20 mouse cellular contexts compared by ENCODE assay signal in the genomic region with DNA sequence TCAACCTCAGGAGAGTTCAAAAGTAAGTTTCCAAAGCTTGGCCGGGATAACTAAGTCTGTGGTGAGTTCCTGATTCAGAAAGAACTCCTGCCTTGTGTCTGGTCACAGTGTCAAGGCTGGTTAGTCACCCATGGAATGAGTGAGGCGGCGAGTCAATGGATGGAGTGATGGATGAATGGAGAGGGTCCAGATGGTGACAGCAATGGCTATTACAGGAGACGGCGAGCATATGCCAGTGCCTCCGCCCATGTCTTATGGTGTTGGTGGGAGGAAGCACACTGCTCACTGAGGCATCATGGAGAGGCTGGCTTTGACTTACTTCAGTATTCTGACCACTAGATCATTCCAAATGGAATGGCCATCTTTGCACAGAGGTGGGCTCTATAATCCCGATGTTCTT.
DNase-seq lines count a peak whose midpoint lies in the region; ATAC-seq and TF ChIP-seq lines count a peak whose summit lies in the region.
"Had no signal": no experiment of that assay in that cellular context is flagged by ENCODE, and none has a peak within 500 bp of the region (broad histone marks: within the 10 kb centered on the region; RNA-seq: fewer than 3 reads in every experiment).

No protein-coding gene starts in this region.

- 49% methylated on average over 7 of the region's 7 CpGs for WGBS in hindbrain, postnatal 0 days
- 58% methylated on average over 7 of the region's 7 CpGs for WGBS in hindbrain, embryonic 13.5 days

- H3K9me3 ChIP-seq in hindbrain, postnatal 0 days (ENCODE audit: low read length) = no peaks in the 10 kb centered on the region
- no peaks in the 10 kb centered on the region for H3K9me3 ChIP-seq in hindbrain, embryonic 13.5 days
- H3K9me3 ChIP-seq in megakaryocyte, embryonic 14.5 days = peaks cover 35% of the 10 kb centered on the region
- H3K9me3 ChIP-seq: forebrain, embryonic 10.5 days; forebrain, embryonic 13.5 days had no signal

- H3K4me2 ChIP-seq in hindbrain, postnatal 0 days (ENCODE audit: low read depth, low read length) = no peak overlapping the region
- no peak overlapping the region for H3K4me2 ChIP-seq in hindbrain, embryonic 13.5 days
- H3K4me2 ChIP-seq: forebrain, embryonic 13.5 days; heart, embryonic 11.5 days had no signal

- TF ChIP-seq CTCF in hindbrain, postnatal 0 days (IDR thresholded peaks at IDR 0.05; ENCODE audit: low read depth) = no peak

- H3K27me3 ChIP-seq in hindbrain, postnatal 0 days (ENCODE audit: insufficient read depth, low read length) = no peaks in the 10 kb centered on the region
- no peaks in the 10 kb centered on the region for H3K27me3 ChIP-seq in hindbrain, embryonic 13.5 days
- H3K27me3 ChIP-seq in megakaryocyte, embryonic 14.5 days (replicated peaks) = no peaks in the 10 kb centered on the region
- H3K27me3 ChIP-seq: forebrain, embryonic 13.5 days had no signal

- H3K4me3 ChIP-seq in hindbrain, postnatal 0 days (ENCODE audit: low read length) = no peak overlapping the region
- H3K4me3 ChIP-seq in hindbrain, embryonic 13.5 days = no peak overlapping the region
- H3K4me3 ChIP-seq in megakaryocyte, embryonic 14.5 days (replicated peaks) = peak overlapping the region; percentile 7
- H3K4me3 ChIP-seq: forebrain, embryonic 10.5 days; forebrain, embryonic 13.5 days; gastrocnemius, adult 2 months had no signal

- H3K9ac ChIP-seq in hindbrain, postnatal 0 days (replicated peaks; ENCODE audit: low read length) = no peak overlapping the region
- H3K9ac ChIP-seq in hindbrain, embryonic 13.5 days = no peak overlapping the region
- H3K9ac ChIP-seq: forebrain, embryonic 13.5 days had no signal

- no peaks in the 10 kb centered on the region for H3K36me3 ChIP-seq in hindbrain, postnatal 0 days (ENCODE audit: insufficient read depth, low read length)
- no peaks in the 10 kb centered on the region for H3K36me3 ChIP-seq in hindbrain, embryonic 13.5 days
- no peaks in the 10 kb centered on the region for H3K36me3 ChIP-seq in megakaryocyte, embryonic 14.5 days (replicated peaks; ENCODE audit: low read length)
- H3K36me3 ChIP-seq: forebrain, embryonic 10.5 days had no signal

- H3K4me1 ChIP-seq in hindbrain, postnatal 0 days (ENCODE audit: insufficient read depth, low read length) = no peaks in the 10 kb centered on the region; the same call in 1 of the 2 replicates
- H3K4me1 ChIP-seq in hindbrain, embryonic 13.5 days (replicated peaks) = peaks cover 8% of the 10 kb centered on the region; the same call in 1 of the 2 replicates
- no peaks in the 10 kb centered on the region for H3K4me1 ChIP-seq in megakaryocyte, embryonic 14.5 days
- H3K4me1 ChIP-seq: forebrain, embryonic 13.5 days had no signal

- peak; percentile 45 to 57 for DNase-seq in cerebellum, postnatal 10 days
- no peak for DNase-seq in cerebellum, adult 11-12 months
- DNase-seq in hindbrain, postnatal 0 days (ENCODE audit: low spot score) = peak; percentile 38
- peak; percentile 20 for DNase-seq in Muller cell, postnatal 12 days (ENCODE audit: inconsistent ontology term)
- no peak for DNase-seq in right cerebral cortex, postnatal 36 days (ENCODE audit: low spot score in 2 of 2)
- DNase-seq: adrenal gland, postnatal 10 days; adrenal gland, postnatal 36 days; cerebellum, adult 11 months; cerebellum, adult 8-10 months; gastrocnemius, adult 2 months; gastrocnemius, postnatal 14 days; heart, adult 11 months had no signal

- 0 out of 2 replicates have a peak, but pooled peaks have one; percentile 35 for ATAC-seq in hindbrain, postnatal 0 days
- no peak for ATAC-seq in hindbrain, embryonic 13.5 days (ENCODE audit: low FRiP score)
- no peak for ATAC-seq in megakaryocyte, adult 5-6 weeks (ENCODE audit: poor library complexity, severe bottlenecking)
- ATAC-seq: forebrain, embryonic 13.5 days; forebrain, embryonic 16.5 days; Patski had no signal

- no peak overlapping the region for H3K27ac ChIP-seq in hindbrain, postnatal 0 days
- no peak overlapping the region for H3K27ac ChIP-seq in hindbrain, embryonic 13.5 days
- H3K27ac ChIP-seq: forebrain, embryonic 10.5 days; forebrain, embryonic 13.5 days; gastrocnemius, adult 2 months had no signal

Comparison
In these comparisons a context has a peak if more than half of its experiments do, and no peak if none do; other contexts are left out.
1. DNase-seq: peak in cerebellum, postnatal 10 days (2 of 2), hindbrain, postnatal 0 days (single experiment) and Muller cell, postnatal 12 days (single experiment); none in cerebellum, adult 11-12 months (single experiment) and right cerebral cortex, postnatal 36 days (0 of 2).